Mouse (Mus musculus): Measurements from ENCODE around the gene Alg14. TPM values are rescaled to one million over a fixed set of nuclear protein-coding genes. Genes with fewer than 3 reads are reported as not detected.

The Alg14 gene
- polyA plus RNA-seq (2014; fragmentation: Nextera tagmentation; extraction: Ambion mirVana), result 33.7 and 37.7 TPM in 2 replicates

DNA sequence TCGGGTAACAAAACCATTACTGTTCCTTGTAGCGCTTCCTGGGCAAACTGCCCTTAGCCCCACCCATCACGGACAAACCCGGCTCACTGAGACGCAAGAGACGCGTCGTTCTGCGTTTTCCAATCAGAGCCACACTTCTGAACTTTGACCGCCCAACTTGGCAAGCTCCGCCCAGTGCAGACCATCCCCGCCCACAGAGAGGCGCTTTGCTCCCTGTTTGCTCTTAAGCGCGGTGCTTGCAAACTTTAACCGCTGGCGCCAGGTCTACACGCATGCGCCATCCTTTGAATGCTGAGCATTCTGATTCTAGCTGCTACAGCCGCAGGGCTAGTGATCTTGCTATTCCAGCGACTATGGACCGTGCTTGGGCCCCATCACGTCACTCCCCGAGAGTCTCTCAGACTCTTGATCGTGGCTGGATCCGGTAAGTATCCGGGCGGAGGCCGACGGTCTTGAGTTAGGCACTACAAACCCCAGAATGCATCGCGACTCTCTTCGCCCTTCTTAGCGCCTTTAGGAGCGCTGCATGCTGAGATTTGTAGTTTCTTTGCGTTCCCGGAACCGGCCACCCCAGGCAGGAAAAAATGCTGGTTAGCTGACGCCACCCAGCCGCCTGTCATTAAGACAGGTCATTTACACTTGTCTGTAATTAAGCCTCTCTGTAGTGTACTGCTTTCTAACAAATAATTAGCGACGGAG lies at the start of gene Alg14:
TSS of gene Alg14 (plus strand) at position 214 of the 699 bp plus-strand sequence.
- H3K36me3 ChIP-seq (ENCODE audit: control insufficient read depth, insufficient read depth, low read length), result no peaks in the 10 kb centered on the region
- under 1% methylated on average over 42 of the region's 42 CpGs for whole genome bisulfite sequencing
- H3K4me1 ChIP-seq (ENCODE audit: control insufficient read depth, insufficient read depth, low read length), result 0 out of 2 replicates have a peak, but pooled peaks cover 3% of the 10 kb centered on the region
- peak within 1 kb of the TSS; percentile 55 for H3K9ac ChIP-seq (ENCODE audit: low read length)
- peak within 1 kb of the TSS; percentile 54 for H3K4me3 ChIP-seq (ENCODE audit: low read depth, low read length)
- H3K9me3 ChIP-seq (ENCODE audit: control insufficient read depth, low read length), result no peaks in the 10 kb centered on the region
- H3K4me2 ChIP-seq (ENCODE audit: low read depth), result peak within 1 kb of the TSS; percentile 43
- H3K27ac ChIP-seq (ENCODE audit: low read depth, low read length), result peak within 1 kb of the TSS; percentile 75
- H3K27me3 ChIP-seq (ENCODE audit: control insufficient read depth, insufficient read depth, low read length), result no peaks in the 10 kb centered on the region
- ATAC-seq (ENCODE audit: insufficient read depth, low FRiP score, low TSS enrichment) (peak; percentile 96), DNase-seq (ENCODE audit: low spot score) (peak; percentile 96)

DNA sequence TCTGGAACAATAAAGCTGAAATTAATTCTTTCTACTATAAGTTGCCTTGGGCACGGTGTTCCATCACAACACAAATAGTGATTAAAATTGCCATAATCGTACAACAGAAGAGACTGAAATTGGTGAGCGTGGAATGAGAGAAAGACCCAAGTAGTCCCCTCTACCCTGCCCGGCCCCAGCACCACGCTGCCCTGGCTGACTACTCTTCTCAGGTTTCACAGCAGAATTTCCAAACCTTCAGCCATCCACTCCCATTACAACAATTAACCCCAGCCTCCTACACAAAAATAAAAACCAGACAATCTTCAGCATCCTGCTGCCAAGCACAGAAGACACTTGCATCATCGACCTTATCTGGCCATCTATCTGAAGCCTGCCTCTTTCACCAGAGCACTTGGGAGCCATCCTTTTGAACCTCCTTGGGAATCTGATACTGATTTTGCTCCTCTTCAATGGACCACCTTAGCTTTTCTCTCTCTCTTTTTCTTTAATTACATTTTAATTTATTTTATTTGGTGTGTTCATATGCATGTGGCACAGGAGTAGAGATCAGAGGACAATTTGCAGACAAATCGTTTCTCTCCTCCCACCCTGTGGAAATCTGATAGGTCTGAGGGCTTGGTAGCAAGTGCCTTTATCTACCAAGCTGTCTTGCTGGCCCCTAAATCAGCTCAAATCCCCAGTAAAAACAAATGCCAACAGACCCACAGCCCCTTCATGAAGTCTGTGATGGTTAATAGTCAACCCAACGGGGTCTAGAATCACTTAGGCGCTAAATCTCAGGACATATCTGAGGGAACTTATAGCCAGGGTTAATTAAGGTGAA lies 49.2 kb upstream of the Alg14 start:
- no peak overlapping the region for H3K4me3 ChIP-seq (ENCODE audit: low read depth, low read length)
- no peaks in the 10 kb centered on the region for H3K9me3 ChIP-seq (ENCODE audit: control insufficient read depth, low read length)
- H3K27me3 ChIP-seq (ENCODE audit: control insufficient read depth, insufficient read depth, low read length), result no peaks in the 10 kb centered on the region
- ATAC-seq (ENCODE audit: insufficient read depth, low FRiP score, low TSS enrichment), result no peak
- peaks cover 5% of the 10 kb centered on the region for H3K4me1 ChIP-seq (ENCODE audit: control insufficient read depth, insufficient read depth, low read length)
- no peaks in the 10 kb centered on the region for H3K36me3 ChIP-seq (ENCODE audit: control insufficient read depth, insufficient read depth, low read length)
- no peak overlapping the region for H3K4me2 ChIP-seq (ENCODE audit: low read depth)
- no peak overlapping the region for H3K27ac ChIP-seq (ENCODE audit: low read depth, low read length)
- WGBS, result 74% methylated on average over 9 of the region's 9 CpGs
- DNase-seq (ENCODE audit: low spot score), result no peak
- H3K9ac ChIP-seq (ENCODE audit: low read length), result no peak overlapping the region

DNA sequence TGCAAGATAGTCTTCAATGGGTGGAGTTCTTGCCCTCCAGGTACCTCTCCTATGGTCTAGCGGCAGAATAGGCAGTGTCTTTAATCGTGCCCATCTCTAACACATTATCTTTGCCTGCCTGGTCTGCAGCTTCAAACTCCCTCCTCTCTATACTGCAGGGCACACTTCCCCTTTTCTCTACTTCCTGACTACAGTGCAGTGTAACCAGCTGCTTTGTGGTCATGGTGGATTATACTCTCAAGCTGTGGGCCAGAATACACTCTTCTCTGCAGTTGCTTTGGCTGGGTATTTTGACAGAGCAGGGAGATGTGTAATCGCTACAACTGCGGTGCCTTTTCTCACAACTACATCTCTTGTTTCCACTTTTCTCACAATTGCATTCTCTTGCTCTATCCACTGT lies 48.6 kb upstream of the Alg14 start:
- H3K9ac ChIP-seq (ENCODE audit: low read length), result no peak overlapping the region
- no peaks in the 10 kb centered on the region for H3K36me3 ChIP-seq (ENCODE audit: control insufficient read depth, insufficient read depth, low read length)
- no peaks in the 10 kb centered on the region for H3K27me3 ChIP-seq (ENCODE audit: control insufficient read depth, insufficient read depth, low read length)
- ATAC-seq (ENCODE audit: insufficient read depth, low FRiP score, low TSS enrichment) (no peak), DNase-seq (ENCODE audit: low spot score) (no peak)
- H3K4me2 ChIP-seq (ENCODE audit: low read depth), result no peak overlapping the region
- no peak overlapping the region for H3K4me3 ChIP-seq (ENCODE audit: low read depth, low read length)
- no peaks in the 10 kb centered on the region for H3K9me3 ChIP-seq (ENCODE audit: control insufficient read depth, low read length)
- H3K4me1 ChIP-seq (ENCODE audit: control insufficient read depth, insufficient read depth, low read length), result peaks cover 5% of the 10 kb centered on the region
- H3K27ac ChIP-seq (ENCODE audit: low read depth, low read length), result no peak overlapping the region
- WGBS, result 96% methylated on average over 4 of the region's 4 CpGs

DNA sequence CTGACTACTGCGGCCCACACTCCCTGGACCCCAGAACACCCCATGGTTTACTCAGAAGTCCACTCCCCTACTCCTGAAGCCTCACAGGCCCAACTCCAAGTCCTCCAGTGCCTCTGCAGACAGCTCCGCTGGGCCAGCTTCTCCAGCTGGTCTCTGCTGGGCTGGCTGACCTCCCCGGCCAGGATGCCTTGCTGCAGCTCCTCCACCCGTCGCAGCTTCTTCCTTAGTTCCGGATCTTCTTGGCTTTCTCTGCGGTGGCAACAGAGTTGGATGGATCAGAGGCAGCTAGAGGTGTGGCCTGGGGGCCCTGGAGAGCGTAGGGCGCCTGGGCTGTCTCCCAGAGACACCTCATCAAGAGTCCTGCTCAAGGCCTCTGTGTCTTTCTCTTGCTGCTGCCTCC lies 41.5 kb upstream of the Alg14 start:
- no peak overlapping the region for H3K4me2 ChIP-seq (ENCODE audit: low read depth)
- H3K27ac ChIP-seq (ENCODE audit: low read depth, low read length), result no peak overlapping the region
- no peaks in the 10 kb centered on the region for H3K36me3 ChIP-seq (ENCODE audit: control insufficient read depth, insufficient read depth, low read length)
- H3K27me3 ChIP-seq (ENCODE audit: control insufficient read depth, insufficient read depth, low read length), result no peaks in the 10 kb centered on the region
- no peak overlapping the region for H3K4me3 ChIP-seq (ENCODE audit: low read depth, low read length)
- no peak for ATAC-seq (ENCODE audit: insufficient read depth, low FRiP score, low TSS enrichment)
- no peaks in the 10 kb centered on the region for H3K9me3 ChIP-seq (ENCODE audit: control insufficient read depth, low read length)
- no peak for DNase-seq (ENCODE audit: low spot score)
- WGBS, result 87% methylated on average over 9 of the region's 9 CpGs
- no peaks in the 10 kb centered on the region for H3K4me1 ChIP-seq (ENCODE audit: control insufficient read depth, insufficient read depth, low read length)
- H3K9ac ChIP-seq (ENCODE audit: low read length), result no peak overlapping the region

DNA sequence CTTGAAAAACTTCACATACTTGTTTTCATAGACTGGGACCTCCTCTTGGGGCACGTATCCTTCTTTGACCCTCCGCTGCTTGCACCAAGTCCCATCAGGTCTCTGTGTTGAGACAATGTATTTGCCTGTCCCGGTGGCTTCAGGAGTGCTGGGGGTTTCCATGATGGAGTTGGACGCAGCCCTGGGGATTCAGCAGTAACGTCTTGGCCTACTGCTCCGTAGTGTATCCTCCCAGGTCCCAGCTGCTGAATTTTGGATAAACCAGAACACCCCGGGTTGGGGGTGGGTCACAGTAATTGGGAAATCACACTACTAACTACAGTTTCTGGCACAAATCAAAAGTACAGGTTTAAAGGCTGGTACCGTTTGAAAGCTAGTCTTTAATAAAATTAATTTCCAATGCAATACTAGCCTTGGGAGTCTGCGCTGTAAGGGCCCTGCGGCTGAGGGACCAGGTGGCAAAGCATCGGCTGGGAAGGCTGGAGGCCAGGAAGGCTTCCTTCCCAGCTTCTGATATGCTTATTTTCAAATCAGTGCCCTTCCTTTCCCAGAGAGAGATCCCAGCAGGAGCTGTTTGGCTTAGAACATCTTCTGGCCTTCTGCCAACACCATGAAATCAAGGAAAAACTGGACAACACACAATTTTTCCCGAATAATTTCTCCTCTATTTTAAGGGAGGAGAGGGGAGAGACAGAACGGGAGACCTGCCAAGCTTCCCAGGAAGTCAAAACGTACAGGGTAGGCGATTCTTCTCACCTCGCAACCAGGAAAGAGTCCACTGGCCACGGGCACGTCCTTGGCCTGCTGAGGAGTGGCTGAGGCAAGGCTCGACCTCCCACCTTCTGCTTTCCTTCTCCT lies 40.8 kb upstream of the Alg14 start:
- no peak overlapping the region for H3K9ac ChIP-seq (ENCODE audit: low read length)
- no peaks in the 10 kb centered on the region for H3K9me3 ChIP-seq (ENCODE audit: control insufficient read depth, low read length)
- WGBS, result 86% methylated on average over 19 of the region's 19 CpGs
- H3K27ac ChIP-seq (ENCODE audit: low read depth, low read length), result no peak overlapping the region
- no peaks in the 10 kb centered on the region for H3K4me1 ChIP-seq (ENCODE audit: control insufficient read depth, insufficient read depth, low read length)
- no peak overlapping the region for H3K4me2 ChIP-seq (ENCODE audit: low read depth)
- DNase-seq (ENCODE audit: low spot score), result no peak
- no peaks in the 10 kb centered on the region for H3K36me3 ChIP-seq (ENCODE audit: control insufficient read depth, insufficient read depth, low read length)
- H3K4me3 ChIP-seq (ENCODE audit: low read depth, low read length), result no peak overlapping the region
- no peak for ATAC-seq (ENCODE audit: insufficient read depth, low FRiP score, low TSS enrichment)
- H3K27me3 ChIP-seq (ENCODE audit: control insufficient read depth, insufficient read depth, low read length), result no peaks in the 10 kb centered on the region

DNA sequence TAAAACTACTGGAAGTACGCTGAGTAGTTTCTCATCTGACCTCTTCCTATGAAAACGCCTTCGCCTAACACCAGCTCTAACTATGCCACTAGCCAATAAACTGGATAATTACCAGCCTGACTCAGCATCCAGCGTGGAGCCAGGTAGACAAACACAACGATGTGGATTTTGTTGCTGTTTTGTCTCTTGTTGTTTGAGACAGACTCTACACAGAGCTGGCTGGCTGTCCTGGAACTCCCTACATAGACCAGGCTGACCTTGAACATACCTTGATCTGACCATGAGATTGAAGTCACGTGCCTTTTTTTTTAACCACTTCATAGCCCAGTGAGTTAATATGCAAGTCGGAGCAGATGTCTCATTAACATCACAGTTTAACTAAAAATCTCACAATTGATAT lies 36.1 kb upstream of the Alg14 start:
- Histone ChIP-seq H3K4me1 (ENCODE audit: control insufficient read depth, insufficient read depth, low read length) (no peaks in the 10 kb centered on the region), H3K27ac (ENCODE audit: low read depth, low read length) (no peak overlapping the region), H3K4me2 (ENCODE audit: low read depth) (no peak overlapping the region), H3K27me3 (ENCODE audit: control insufficient read depth, insufficient read depth, low read length) (peaks cover 1% of the 10 kb centered on the region), H3K36me3 (ENCODE audit: control insufficient read depth, insufficient read depth, low read length) (no peaks in the 10 kb centered on the region), H3K4me3 (ENCODE audit: low read depth, low read length) (no peak overlapping the region), H3K9me3 (ENCODE audit: control insufficient read depth, low read length) (no peaks in the 10 kb centered on the region), H3K9ac (ENCODE audit: low read length) (no peak overlapping the region)
- WGBS, result 91% methylated on average over 7 of the region's 7 CpGs
- ATAC-seq (ENCODE audit: insufficient read depth, low FRiP score, low TSS enrichment), result no peak
- DNase-seq (ENCODE audit: low spot score), result no peak

DNA sequence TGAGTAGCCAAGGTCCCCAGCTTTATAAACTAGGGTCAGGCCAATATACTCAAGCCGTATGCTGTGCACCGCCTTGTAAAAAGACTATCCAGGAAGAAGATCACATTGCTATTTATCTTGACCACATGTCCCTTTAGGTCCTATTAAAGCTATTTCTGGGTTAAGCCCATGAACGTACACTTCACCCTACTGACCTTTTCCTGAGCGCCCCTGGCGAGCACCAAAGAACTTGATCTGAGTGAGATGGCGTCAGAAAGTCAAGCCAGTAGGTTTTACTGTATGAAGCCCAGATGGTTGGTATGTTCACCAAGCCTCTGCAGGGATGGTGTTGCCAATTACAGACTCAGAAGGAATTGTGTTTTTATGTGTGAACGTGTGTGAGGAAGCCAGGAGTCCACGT lies 35.4 kb upstream of the Alg14 start:
- Histone ChIP-seq H3K27me3 (ENCODE audit: control insufficient read depth, insufficient read depth, low read length) (peaks cover 6% of the 10 kb centered on the region), H3K4me3 (ENCODE audit: low read depth, low read length) (no peak overlapping the region), H3K9me3 (ENCODE audit: control insufficient read depth, low read length) (no peaks in the 10 kb centered on the region), H3K36me3 (ENCODE audit: control insufficient read depth, insufficient read depth, low read length) (no peaks in the 10 kb centered on the region), H3K27ac (ENCODE audit: low read depth, low read length) (no peak overlapping the region), H3K4me2 (ENCODE audit: low read depth) (no peak overlapping the region), H3K9ac (ENCODE audit: low read length) (no peak overlapping the region), H3K4me1 (ENCODE audit: control insufficient read depth, insufficient read depth, low read length) (no peaks in the 10 kb centered on the region)
- WGBS, result 90% methylated on average over 8 of the region's 8 CpGs
- no peak for ATAC-seq (ENCODE audit: insufficient read depth, low FRiP score, low TSS enrichment)
- no peak for DNase-seq (ENCODE audit: low spot score)

DNA sequence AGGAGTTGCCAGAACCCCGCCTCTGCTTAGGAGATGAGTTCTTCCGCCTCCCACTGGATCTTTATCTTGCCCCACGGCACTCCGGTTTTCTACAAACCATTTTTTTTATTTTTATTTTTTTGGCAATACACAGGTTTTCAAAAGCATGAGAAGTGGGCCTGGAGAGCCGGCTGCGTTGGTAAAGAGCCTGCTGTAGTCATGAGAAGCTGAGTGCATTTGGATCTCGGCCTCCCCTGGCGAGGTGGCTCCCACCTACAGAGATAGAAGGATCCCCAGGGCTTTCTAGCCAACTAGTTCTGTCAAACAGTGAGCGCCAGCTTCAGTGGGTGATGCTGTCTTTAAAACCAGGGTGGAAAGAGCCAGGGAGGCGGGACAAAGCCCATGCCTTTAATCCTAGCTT lies 34.2 kb upstream of the Alg14 start:
- WGBS, result 84% methylated on average over 10 of the region's 10 CpGs
- Histone ChIP-seq H3K9ac (ENCODE audit: low read length) (no peak overlapping the region), H3K4me3 (ENCODE audit: low read depth, low read length) (no peak overlapping the region), H3K4me2 (ENCODE audit: low read depth) (no peak overlapping the region), H3K27me3 (ENCODE audit: control insufficient read depth, insufficient read depth, low read length) (peaks cover 13% of the 10 kb centered on the region), H3K9me3 (ENCODE audit: control insufficient read depth, low read length) (no peaks in the 10 kb centered on the region), H3K4me1 (ENCODE audit: control insufficient read depth, insufficient read depth, low read length) (no peaks in the 10 kb centered on the region), H3K36me3 (ENCODE audit: control insufficient read depth, insufficient read depth, low read length) (no peaks in the 10 kb centered on the region), H3K27ac (ENCODE audit: low read depth, low read length) (no peak overlapping the region)
- no peak for ATAC-seq (ENCODE audit: insufficient read depth, low FRiP score, low TSS enrichment)
- DNase-seq (ENCODE audit: low spot score), result no peak

All from neural tube, embryonic 11.5 days (tissue).